Mouse (Mus musculus): ENCODE data around the gene Spata2. TPM values are rescaled to one million over a fixed set of nuclear protein-coding genes. Genes with fewer than 3 reads are reported as not detected.

Spata2 gene
- 10 to 100 TPM; 13.6 to 14.6 TPM for total RNA-seq (2021)

DNA sequence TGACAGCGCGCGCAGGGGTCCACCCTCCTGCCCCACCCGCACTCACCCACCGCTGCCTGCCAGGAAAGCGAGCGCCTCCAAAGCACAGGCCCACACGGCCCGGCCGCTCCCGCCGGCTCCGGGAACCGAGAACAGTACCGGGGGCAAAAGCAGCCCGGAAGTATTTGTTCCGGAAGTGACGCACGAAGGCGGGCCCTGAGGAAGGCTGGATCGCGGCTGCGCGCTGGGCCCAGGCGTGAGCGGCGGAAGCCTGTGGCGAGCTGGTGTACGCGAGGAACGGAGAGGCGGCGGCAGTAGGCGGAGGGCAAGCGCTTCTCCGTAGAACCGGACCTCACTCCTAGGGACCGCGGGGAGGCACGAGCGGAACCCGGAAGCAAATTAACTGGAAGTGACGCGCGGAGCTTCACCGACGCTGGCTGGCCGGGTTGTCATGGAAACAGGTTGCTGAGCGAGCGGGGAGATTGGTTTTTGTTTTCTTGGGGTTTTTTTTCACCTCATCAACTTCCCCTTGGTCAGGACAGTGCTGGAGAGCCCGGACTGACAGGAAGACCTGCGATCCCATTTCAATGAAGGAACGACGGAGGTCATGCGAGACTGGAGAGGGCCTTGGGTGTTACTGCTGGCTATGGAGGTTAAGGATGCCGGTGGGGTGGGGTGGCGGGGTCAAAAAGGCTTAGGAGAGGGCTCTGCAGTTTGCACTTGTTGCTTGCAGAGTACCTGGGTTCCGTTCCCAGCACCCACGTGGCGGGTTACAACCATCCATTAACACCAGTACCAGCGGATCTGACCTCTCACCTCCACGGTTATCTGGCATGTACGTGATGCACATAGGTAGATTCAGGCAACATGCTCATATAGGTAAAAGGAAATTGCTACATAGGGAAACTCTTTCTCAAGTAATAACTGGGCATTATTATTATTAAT is at the start of gene Spata2:
Gene Spata2, minus strand, starts transcription at position 175 of the 924 bp plus-strand sequence.
- peak; percentile 97 to 98 for DNase-seq
- intact Hi-C loops (cut with DNase I) = loop anchor here (5.0 kb wide), 1 partner anchor 431 kb away; the partner anchor contains the start of gene Znfx1

DNA sequence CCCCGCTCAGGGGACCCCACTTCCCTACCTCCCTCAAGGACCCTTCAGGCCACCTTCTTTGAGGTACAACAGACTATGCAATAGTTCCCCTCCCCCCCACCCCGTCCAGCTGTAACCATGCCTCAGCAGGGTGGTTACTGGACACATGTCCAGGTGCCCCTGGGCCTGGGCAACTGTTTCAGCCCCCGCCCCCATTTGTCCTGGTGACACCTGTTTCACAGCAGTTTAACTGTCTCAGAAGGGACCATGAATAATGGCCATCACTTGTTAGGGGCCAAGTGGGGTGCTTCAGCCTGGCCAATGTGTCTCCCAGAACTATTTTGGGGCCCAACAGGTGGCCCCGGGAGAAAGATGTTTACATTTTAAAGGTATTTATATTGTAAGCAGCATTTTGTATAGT is 49.7 kb upstream of the Spata2 start:
- intact Hi-C loops (cut with DNase I) = no loop called here
- DNase-seq = no peak

DNA sequence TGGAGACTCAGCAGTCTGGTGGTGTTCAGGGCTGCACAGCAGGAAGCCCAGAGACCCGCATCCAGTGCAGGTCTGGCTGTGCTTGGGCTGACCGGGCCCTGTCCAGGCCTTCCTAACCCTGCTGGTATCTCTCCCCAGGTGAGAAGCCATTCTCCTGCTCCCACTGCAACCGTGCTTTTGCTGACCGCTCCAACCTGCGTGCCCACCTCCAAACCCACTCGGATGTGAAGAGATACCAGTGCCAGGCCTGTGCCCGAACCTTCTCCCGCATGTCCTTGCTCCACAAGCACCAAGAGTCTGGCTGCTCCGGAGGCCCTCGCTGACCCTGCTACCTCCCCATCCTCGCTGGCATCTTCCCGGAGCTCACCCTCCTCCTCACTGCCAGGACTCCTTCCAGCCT is 49.1 kb upstream of the Spata2 start:
- intact Hi-C loops (cut with DNase I) = no loop called here
- no peak for DNase-seq

DNA sequence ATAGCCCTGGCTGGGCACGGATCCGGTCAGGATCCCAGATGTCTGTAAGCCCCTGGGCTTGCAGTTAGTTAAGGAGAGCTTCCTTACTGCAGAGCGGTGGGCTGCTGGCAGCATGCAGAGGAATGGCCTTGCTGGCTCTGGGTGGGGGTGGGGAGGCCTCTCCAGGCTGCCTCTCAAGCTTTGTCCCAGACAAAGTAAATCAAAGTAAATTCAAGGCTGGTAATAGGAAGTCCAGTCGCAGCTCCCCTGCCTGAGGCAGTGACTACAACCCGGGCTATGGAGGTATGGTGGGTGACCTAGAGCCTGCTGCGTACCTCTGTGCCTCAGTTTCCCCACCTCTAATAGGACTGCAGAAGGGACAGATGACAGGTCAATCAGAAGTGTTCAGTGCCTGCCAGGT is 48.6 kb upstream of the Spata2 start:
- no peak for DNase-seq

DNA sequence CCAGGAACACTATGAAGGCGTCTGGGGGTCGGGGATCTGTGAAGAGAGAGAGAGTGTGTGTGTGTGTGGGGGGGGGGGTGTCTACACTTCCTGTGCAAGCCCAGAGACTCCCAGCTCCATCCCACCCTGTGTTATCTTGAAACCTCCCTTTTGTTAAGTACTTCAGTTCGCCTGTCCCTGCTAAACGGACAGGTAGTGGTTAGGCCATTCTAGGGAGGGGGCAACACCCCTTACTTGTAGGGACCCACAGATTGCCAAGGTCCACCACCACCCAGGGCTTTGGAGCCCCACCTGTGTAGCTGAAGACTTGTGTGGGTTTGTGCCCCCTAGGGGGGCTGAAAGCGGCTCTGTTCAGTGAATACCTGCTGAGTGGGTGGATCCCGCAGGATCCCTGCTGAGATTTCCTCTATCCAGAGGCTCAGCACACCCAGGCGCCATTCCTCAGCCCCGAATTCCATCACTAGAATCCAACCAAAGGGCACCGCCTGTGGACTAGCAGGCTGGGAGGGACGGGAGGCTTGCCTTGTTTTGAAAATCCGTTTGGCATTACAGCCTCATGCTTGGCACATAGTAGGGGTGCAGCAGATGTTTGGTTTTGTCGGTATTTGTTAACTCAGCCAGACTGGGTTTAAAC is 47.9 kb upstream of the Spata2 start:
- intact Hi-C loops (cut with DNase I) = no loop called here
- DNase-seq = no peak

More for the DNA sequence above, 48.6 kb upstream of the Spata2 start:
- intact Hi-C loops (cut with DNase I) = no loop called here

DNA sequence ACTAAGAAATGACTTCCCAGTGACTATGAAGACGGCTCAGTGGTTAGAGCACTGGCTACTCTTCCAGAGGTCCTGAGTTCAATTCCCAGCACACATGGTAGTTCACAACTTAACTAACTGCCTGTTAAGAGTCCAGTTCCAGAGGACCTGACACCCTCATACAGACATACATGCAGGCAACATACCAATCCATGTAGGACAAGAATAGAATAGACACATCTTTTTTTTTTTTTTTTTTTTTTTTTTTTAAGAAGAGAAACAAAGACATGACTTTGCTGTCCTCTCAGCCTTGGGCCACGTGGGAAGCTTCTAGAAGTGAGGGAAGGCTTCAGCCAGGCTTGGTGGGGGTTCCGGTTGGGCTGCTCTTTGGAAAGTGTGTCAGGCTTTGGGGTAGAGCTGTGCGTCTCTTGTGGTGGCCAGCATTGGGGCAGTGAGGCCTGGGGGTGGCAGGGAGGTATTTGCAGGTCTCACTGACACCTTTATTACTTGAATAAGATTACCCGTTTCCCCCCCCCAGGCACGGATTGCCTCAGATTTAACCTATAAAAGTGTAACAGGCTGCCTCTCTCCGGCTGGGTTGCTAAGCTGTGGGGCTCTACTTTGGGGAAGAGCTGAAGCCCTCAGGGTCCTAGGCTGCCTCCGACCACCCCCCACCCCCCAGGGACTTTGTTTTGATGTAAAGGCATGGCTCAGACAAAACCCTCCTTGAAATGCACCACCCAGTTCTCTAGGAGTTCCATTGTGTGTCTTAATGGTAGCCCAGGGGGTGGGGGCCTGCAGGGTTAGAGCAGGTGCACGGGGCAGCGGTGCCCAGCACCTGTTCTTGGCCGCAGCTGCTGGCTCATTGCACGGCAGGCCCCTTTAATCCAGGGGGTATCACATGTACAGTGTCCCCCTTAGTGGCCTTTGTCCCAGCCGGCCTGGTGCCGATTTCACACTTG is 47.1 kb upstream of the Spata2 start:
- no peak for DNase-seq
- intact Hi-C loops (cut with DNase I) = no loop called here

DNA sequence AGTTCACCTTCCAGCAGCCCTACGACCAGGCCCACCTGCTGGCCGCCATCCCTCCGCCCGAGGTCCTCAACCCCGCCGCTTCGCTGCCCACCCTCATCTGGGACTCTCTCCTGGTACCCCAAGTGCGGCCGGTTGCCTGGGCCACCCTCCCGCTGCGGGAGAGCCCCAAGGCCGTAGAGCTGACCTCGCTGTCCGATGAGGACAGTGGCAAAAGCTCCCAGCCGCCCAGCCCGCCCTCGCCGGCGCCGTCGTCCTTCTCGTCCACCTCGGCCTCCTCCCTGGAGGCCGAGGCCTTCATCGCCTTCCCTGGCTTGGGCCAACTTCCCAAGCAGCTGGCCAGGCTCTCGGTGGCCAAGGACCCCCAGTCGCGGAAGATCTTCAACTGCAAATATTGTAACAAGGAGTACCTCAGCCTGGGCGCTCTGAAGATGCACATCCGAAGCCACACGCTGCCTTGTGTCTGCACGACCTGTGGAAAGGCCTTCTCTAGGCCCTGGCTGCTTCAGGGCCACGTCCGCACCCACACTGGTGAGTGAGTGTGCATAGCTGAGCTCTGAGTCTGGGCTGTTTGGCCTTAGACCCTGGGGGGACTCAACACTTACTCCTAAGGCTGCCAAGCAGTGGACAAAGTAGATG is 46.1 kb upstream of the Spata2 start:
- peak in 1 of 2 experiments; percentile 57 for DNase-seq

DNA sequence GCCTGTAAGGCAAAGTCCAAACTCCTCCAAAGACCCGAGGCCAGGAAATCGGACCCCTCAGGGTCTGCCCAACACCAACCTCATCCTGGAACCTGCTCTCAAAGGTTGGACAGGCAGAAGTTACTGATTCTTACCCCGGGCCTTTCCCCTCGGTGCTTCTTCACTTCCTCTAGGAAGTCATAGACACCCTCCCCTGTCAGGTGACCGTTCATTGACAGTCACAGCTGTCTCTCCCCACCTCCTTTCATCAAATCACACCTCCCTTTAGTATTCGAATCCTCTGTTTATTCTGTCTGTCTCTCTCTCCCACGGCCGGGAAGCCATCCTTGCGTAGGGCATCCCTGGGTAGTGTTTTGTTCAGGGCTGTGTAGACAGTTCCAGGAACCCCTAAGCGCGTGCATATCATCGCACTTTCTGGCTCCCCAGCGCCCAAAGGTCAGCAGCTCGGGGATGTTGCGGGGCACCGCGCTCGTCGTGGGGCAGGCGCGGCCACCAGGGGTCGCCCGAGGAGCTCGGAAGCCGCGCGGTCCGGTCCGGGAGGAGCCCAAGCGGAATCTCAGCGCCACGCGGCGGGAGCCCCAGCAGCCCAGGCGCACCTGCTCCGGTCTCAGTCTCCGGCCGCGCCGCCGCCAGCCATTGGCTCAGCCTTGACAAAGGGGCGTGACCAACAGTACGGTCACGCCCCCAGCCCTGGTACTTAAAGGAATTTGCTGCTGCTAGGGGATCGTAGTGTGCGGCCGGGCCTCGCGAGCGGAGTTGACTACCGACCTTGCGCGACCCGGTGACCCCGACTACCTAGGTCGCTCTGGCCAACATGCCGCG is 45.0 kb upstream of the Spata2 start, which contains the start of gene Snai1:
Gene Snai1, plus strand, starts transcription at position 720 of the 822 bp plus-strand sequence.
- DNase-seq = peak; percentile 93
- intact Hi-C loops (cut with DNase I) = loop anchor here (1.0 to 2.0 kb wide), 2 partner anchors 68 to 357 kb away; no protein-coding TSS in a partner anchor

More for the DNA sequence above, 46.1 kb upstream of the Spata2 start:
- intact Hi-C loops (cut with DNase I) = no loop called here

DNA sequence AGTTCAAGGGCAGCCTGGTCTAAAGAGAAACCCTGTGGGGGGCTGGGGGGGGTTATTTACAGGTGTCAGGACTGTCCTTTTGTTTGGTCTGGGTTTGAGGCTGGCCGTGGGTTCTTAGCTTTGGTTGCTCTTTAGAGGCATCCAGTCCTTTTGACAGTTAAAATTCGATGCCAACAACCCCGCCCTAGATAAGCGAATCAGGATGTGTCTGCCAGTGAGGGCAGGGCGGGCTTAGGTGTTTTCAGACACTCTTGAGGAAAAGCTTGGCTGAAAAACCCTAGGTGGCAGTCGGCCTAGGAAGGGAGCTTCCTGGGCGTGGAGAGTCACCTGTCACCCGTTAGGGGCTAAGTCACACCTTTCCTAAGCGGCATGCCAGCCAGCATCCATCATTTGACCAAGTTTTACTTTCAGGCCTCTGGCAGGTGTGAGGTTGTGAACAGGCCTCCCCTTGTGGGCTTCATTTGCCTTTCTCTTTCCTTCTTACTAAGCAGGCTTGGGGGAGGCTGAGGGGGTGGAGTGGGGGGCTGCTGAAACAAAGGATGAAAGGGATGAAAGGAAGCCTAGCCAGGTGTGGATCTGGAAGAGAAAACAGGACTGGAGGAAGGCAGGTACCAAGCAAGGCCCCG is 43.7 kb upstream of the Spata2 start:
- DNase-seq = no peak
- intact Hi-C loops (cut with DNase I) = loop anchor here (2.0 kb wide), 1 partner anchor 358 kb away; no protein-coding TSS in a partner anchor

DNA sequence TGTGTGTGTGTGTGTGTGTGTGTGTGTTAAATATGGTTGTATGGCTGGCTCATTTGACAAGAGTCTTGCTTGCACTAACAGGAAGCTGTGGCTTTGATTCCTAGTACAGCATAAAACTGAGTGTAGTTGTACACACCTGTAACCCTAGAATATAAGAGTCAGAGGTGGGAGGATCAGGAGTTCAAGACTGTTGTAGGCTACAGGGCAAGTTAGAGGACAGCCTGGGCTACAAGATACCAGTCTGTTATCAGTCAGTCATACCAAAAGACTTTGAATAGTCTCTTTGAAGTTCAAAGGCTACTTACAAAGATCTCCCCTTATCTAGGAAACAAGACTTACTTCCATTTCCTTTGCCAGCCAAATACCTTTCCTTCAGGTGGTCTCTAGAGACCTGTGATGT is 41.2 kb upstream of the Spata2 start:
- no peak for DNase-seq
- intact Hi-C loops (cut with DNase I) = loop anchor here (2.0 kb wide), 1 partner anchor 145 kb away; no protein-coding TSS in a partner anchor

DNA sequence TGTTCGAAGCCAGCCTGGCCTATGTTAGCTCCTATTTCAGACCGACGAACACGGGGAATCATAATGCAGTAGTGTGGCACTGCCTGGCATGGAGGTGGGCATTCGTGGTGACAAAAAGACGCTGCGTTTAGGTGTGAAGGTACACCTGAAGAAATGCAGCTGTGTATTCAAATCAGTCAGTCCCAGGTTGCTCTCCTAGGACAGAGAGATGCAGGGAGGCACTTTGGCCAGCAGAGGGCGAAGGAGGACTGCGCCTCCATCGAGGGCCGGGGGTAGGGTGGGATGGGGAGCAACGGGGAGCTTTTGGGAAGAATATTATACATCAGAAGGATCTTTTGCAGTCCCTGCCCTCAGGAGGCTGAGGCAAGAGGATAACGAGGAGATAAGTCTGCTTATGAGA is 39.4 kb upstream of the Spata2 start:
- peak; percentile 57 to 68 for DNase-seq
- intact Hi-C loops (cut with DNase I) = loop anchor here (1.0 to 2.0 kb wide), 2 partner anchors 73 to 147 kb away; no protein-coding TSS in a partner anchor

DNA sequence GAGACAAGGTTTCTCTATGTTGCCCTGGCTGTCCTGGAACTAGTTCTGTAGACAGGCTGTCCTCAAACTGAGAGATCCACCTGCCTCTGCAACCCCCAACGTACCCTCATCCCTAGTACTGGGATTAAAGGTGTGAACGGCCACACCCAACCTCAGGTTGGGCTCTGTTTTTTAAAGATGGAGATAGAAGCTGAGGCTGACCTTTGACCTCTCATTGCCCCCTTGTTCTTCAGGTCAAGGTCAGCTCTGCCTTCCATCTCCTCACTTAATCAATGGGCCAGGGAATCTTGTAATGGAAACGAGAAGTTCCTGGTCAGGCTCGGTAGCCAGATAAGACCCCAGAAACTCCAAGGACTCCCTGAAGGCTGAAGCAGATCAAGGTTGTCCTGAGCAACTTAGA is 37.8 kb upstream of the Spata2 start:
- intact Hi-C loops (cut with DNase I) = no loop called here
- DNase-seq = no peak

DNA sequence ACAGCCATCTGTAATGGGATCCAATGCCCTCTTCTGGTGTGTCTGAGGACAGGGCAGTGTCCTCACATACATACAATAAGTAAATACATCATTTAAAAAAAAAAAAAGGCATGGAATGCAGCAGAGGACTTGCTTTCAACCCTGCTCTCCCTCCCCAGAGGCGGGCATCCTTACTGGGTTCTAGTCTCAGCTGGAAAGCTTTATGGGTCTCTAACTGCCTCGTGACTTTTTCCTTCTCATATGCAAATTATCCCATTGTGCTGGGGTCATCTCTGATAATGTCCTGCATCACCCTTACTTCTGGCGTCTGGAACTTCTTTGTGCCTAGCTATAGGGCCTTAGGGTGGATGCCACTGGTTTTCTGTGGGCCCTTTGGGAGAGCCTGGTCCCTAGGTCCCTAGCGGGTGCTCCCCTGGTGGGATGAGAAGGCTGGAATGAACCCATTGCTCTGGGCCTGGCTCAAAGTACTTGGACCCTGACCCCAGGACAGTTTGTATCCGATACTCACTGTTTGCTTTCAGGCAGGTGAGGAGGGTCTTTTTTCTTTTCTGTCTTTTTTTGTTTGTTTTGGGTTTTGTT is 37.3 kb upstream of the Spata2 start:
- no peak for DNase-seq
- intact Hi-C loops (cut with DNase I) = no loop called here

DNA sequence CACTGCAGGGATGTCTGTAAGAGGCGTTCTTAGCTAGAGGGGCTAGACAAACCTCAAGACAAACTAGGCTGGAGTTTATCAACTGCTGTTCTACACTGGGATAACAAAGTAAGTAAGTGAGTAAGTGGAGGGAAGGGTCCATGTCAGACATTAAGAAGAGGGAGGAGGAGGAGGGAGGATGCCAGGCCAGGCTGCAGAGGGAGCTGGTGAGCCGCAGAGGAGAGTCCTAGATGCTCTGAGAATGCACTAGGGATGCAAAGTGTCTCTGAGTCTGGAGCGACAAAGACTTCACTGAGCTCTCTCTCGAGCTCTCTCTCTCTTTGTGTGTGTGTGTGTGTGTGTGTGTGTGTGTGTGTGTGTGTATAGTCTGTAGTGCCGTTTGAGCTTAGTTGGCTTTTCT is 35.6 kb upstream of the Spata2 start:
- intact Hi-C loops (cut with DNase I) = no loop called here
- DNase-seq = no peak

DNA sequence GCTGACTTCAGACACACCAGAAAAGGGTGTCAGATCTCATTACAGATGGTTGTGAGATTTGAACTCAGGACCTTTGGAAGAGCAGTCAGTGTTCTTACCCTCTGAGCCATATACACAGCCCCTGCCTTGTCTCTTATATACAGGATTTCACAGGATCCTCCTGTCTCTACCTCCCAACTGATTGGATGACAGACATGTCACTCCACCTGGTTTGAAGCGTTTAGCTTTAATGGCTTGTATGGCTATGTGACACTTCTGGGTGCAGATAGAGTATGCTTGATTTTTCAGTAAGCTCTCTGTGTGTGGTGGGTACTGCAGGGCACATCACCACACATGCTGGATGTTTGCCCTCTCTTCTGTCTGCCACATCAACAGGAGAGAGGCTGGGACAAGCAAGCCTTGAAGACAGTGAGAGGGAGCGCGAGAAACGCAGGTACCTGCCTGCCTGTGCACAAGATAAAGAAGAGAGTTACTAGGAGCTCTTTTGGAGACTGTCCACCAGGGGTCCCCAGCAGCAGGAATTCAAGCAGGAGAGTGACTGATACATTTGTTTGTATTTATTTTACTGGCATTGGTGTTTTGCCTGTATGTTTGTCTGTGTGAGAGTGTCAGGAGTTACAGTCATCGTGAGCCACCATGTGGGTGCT is 27.0 kb upstream of the Spata2 start:
- no peak for DNase-seq
- intact Hi-C loops (cut with DNase I) = no loop called here

DNA sequence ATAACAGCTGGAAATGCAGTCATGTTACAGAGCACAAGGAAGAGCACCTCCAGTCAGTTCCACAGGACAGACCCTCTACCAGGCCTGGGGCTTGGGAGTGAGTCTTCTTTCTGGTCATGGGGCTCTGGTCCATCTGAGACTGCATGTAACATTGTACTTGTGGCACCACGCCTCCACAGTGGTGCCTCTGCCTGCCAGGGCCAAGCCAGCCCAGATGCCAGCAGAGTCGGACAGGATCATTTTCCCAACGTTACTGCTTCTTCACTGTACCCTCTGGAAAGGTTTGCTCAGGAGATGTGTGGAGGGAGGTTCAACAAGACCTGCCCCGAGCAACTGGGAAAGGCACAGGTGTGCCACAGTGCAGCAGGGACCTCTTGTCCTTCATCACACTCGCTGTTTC is 23.0 kb upstream of the Spata2 start:
- intact Hi-C loops (cut with DNase I) = no loop called here
- DNase-seq = no peak

DNA sequence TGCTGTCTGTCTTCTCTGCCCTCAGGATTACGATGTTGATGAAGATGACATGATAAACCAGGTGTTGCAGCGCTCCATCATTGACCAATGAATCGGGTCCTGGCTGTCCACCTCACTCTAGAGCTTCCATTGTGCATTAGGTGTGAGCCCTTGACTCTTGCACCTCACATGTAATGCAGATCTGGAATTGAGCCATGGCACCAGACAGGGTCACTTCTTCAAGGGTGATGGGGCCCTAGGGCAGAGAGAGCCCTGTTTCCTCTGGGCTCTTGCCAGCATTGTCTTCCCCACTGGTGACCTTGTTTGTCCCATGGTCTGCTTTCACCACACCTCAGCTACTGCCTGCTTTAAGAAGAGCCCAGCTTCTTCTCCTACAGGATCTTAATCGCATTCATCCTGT is 22.0 kb upstream of the Spata2 start:
- no peak for DNase-seq
- intact Hi-C loops (cut with DNase I) = no loop called here

DNA sequence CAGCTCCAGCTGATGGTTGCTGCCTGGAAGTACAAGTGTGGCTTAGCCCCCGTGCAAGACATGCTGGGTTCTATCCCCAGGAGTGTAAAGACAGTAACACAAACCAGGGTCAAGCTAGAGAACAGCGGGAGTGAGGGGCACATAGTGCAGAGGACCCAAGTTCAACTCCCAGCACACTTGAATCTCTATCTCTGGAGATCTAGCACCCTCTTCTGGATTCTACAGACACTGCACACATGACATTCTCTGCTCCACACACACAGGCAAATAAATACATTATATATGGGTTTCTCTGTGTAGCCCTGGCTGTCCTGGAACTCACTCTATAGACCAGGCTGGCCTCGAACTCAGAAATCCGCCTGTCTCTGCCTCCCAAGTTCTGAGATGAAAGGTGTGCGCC is 20.3 kb upstream of the Spata2 start:
- intact Hi-C loops (cut with DNase I) = no loop called here
- DNase-seq = no peak

Measured in heart, postnatal 36 days (tissue).